Mouse (Mus musculus): ENCODE measurements around the gene Pdzrn3.

GRCm38 (mm10) chr6:101186887-101187286, 190.8 kb downstream of the Pdzrn3 start:
- TF ChIP-seq MAX (IDR thresholded peaks at IDR 0.05; ENCODE audit: low read length) (no peak), ZC3H11A (IDR thresholded peaks at IDR 0.05; ENCODE audit: low read depth, low read length) (no peak), EP300 (IDR thresholded peaks at IDR 0.05; ENCODE audit: low read length) (no peak), PAX5 (IDR thresholded peaks at IDR 0.05; ENCODE audit: low read length) (no peak), POLR2A (IDR thresholded peaks at IDR 0.05; ENCODE audit: low read depth, low read length) (no peak), NRF1 (IDR thresholded peaks at IDR 0.05; ENCODE audit: low read depth, low read length) (no peak), CHD2 (IDR thresholded peaks at IDR 0.05; ENCODE audit: low read length) (no peak), CTCF (conservative IDR thresholded peaks at IDR 0.05 in 1 of 2, IDR thresholded peaks at IDR 0.05 in 1 of 2; ENCODE audit: low read depth in 2 of 2, low read length in 2 of 2) (no peak), TCF12 (IDR thresholded peaks at IDR 0.05; ENCODE audit: low read depth, low read length) (no peak), USF2 (conservative IDR thresholded peaks at IDR 0.05; ENCODE audit: low read depth, low read length) (no peak)
